Mouse (Mus musculus) neural tube, embryonic 14.5 days (tissue): ENCODE results near the gene Bri3. TPM values are rescaled to one million over a fixed set of nuclear protein-coding genes. Genes with fewer than 3 reads are reported as not detected.

Experiments
- ATAC-seq: fragments of 200-750 bp; cut with Nextera tagmentation; 2 replicates; pipeline ENCODE4 v1.8.0; 2017; ENCODE audit warnings: low read depth, mild to moderate bottlenecking, moderate TSS enrichment, moderate library complexity
- H3K27ac ChIP-seq: fragments of 300-500 bp; sonication (generic); 2 replicates; pipeline ENCODE4 v1.5.1; 2014; ENCODE audit warnings: low read depth, mild to moderate bottlenecking, control low read depth, low read length, moderate library complexity, mixed read lengths
- H3K27me3 ChIP-seq: fragments of 300-500 bp; sonication (generic); 2 replicates; pipeline ENCODE4 v1.6.1; 2014; ENCODE audit warnings: low read length; ENCODE audit not compliant: control insufficient read depth, insufficient read depth
- H3K36me3 ChIP-seq: fragments of 300-500 bp; sonication (generic); 2 replicates; pipeline ENCODE4 v1.6.1; 2014; ENCODE audit warnings: low read length, mixed read lengths; ENCODE audit not compliant: control insufficient read depth, insufficient read depth
- H3K4me1 ChIP-seq: fragments of 300-500 bp; sonication (generic); 2 replicates; pipeline ENCODE4 v1.6.1; 2014; ENCODE audit warnings: low read length; ENCODE audit not compliant: control insufficient read depth, insufficient read depth
- H3K4me2 ChIP-seq: fragments of 300-500 bp; sonication (generic); 2 replicates; pipeline ENCODE4 v1.6.1; 2014; ENCODE audit warnings: mild to moderate bottlenecking, low read depth, low read length, control low read depth
- H3K4me3 ChIP-seq: fragments of 300-500 bp; sonication (generic); 2 replicates; pipeline ENCODE4 v1.5.1; 2014; ENCODE audit warnings: low read depth, low read length, control low read depth, mixed read lengths
- H3K9ac ChIP-seq: fragments of 300-500 bp; sonication (generic); replicated peaks from 2 replicates; pipeline ENCODE4 v1.6.1; 2014; ENCODE audit warnings: low read depth, mild to moderate bottlenecking, control low read depth, low read length, mixed read lengths
- H3K9me3 ChIP-seq: fragments of 300-500 bp; sonication (generic); 2 replicates; pipeline ENCODE4 v1.6.1; 2016; ENCODE audit warnings: low read length; ENCODE audit not compliant: control insufficient read depth
- WGBS: fragments of 180-500 bp; shearing (Covaris S2); extraction: QIAGEN DNeasy Blood & Tissue Kit; methylation state at CpG from one replicate; pipeline ENCODE4 v1.1.7; 2014; 5-methylcytosine and 5-hydroxymethylcytosine counted together
- polyA plus RNA-seq: library from polyadenylated mRNA; unstranded; fragments of >200 nt; fragmentation: Nextera tagmentation; extraction: Ambion mirVana; gene quantifications from 2 replicates; pipeline ENCODE4 v1.2.1, GENCODE M21; 2014

The Bri3 gene
- polyA plus RNA-seq, 1 experiment from 2014 or later = 114 TPM

DNA sequence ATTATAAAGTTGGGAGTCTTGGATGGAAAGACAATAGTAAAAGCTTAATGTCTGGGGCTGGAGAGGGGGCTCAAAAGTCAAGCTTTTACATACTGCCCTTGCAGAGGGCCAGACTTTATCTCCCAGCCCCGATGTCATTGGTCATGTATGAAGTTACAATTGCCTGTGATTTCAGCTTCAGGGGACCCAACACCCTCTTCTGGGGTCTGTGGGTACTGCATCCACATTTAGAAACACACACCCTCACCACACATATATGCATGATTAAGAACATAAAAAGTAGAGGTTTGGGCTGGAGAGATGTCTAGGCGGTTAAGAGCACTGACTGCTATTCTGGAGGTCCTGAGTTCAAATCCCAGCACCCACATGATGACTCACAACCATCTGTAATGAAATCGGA lies 137.5 kb downstream of the Bri3 start:
- Histone ChIP-seq H3K36me3 (no peaks in the 10 kb centered on the region), H3K4me3 (no peak overlapping the region), H3K9ac (no peak overlapping the region), H3K9me3 (no peaks in the 10 kb centered on the region), H3K4me1 (no peaks in the 10 kb centered on the region), H3K27me3 (no peaks in the 10 kb centered on the region), H3K27ac (no peak overlapping the region), H3K4me2 (no peak overlapping the region)
- no peak for ATAC-seq
- 85% methylated on average over 3 of the region's 3 CpGs for WGBS

DNA sequence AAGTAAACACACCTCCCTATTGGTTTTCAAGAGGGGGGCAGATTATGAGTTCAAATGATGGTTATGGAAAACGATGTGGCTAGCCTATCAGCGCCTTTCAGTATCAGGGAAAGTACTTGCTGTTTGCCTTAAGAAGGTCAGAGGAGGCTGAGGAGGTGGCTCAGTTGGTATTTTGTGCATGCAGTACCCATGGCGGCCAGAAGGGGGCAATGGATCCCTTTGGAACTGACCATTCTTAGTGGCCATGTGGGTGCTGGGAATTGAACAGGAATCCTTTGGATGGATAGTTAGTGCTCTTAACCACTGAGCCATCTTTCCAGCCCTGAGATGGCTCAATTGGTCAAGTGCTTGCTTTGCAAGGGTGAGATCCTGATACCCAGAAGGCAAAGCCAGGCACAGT lies 139.7 kb downstream of the Bri3 start:
- no peak overlapping the region for H3K4me3 ChIP-seq
- WGBS = 82% methylated on average over 3 of the region's 3 CpGs
- no peak overlapping the region for H3K9ac ChIP-seq
- no peaks in the 10 kb centered on the region for H3K4me1 ChIP-seq
- no peaks in the 10 kb centered on the region for H3K9me3 ChIP-seq
- no peak overlapping the region for H3K27ac ChIP-seq
- no peak overlapping the region for H3K4me2 ChIP-seq
- H3K27me3 ChIP-seq = no peaks in the 10 kb centered on the region
- no peaks in the 10 kb centered on the region for H3K36me3 ChIP-seq
- no peak for ATAC-seq

DNA sequence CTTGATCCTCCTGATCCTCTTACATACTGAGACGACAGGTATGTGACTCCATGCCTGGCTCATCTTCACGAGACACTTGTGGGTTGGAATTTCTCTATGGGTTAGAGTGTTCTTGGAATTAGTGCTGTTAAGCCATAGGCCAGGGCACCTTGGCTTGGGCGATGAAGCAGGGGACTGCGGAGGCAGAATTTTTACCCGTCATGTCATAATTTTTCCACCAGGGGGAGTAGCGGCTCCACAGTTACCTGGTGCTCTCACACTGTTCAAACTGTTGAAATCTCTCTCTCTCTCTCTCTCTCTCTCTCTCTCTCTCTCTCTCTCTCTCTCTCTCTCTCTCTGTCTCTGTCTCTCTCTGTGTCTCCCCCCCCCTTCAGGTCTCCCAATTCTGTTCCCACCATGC lies 143.6 kb downstream of the Bri3 start:
- Histone ChIP-seq H3K27ac (no peak overlapping the region), H3K9me3 (no peaks in the 10 kb centered on the region), H3K27me3 (no peaks in the 10 kb centered on the region), H3K9ac (no peak overlapping the region), H3K4me3 (no peak overlapping the region), H3K4me2 (no peak overlapping the region), H3K36me3 (no peaks in the 10 kb centered on the region), H3K4me1 (no peaks in the 10 kb centered on the region)
- 8% methylated on average over 6 of the region's 6 CpGs for WGBS
- peak; percentile 58; the same call in 1 of the 2 replicates for ATAC-seq

DNA sequence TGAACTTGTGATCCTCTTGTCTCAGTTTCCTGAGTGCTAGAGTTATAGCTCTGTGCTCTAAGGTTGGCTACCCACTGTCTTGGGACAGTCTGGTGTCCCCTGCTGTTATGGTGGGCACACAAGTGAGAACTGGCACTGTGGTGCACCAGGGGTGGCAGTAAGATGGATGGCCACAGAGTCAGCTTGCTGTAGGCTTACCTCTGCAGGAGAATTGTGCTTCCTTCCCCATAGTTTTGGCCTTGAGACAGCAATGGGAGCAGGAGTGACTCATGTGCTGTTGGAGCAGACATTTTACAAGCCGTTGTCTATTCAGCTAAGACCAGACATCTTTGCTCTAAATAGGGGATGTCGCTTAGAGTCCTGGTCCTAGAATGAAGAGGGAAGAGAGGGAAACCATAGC lies 149.9 kb downstream of the Bri3 start:
- Histone ChIP-seq H3K4me3 (no peak overlapping the region), H3K36me3 (no peaks in the 10 kb centered on the region), H3K27me3 (no peaks in the 10 kb centered on the region), H3K4me1 (no peaks in the 10 kb centered on the region), H3K9ac (no peak overlapping the region), H3K27ac (no peak overlapping the region), H3K9me3 (no peaks in the 10 kb centered on the region), H3K4me2 (no peak overlapping the region)
- ATAC-seq = no peak
- WGBS = 89% methylated on average over 2 of the region's 2 CpGs

DNA sequence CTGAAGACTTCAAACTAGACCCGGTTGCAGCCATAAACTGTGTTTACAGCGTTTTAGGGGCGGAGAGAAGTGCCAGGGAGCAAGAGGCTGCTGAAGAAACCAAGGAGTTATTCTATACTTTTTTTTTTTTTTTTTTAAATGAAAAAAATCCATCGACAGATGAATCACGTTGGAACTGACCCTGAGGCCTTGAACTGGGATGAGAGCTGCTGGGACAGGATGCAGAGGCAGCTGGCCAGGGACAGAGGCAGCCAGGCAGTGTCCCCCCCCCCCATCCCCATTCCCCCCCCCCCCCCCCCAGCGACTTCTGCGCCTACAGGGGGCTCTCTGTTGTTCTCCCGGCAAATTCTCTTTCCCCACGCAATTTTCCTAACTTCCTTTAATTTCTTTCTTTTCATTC lies 153.3 kb downstream of the Bri3 start:
- no peaks in the 10 kb centered on the region for H3K4me1 ChIP-seq
- no peak overlapping the region for H3K27ac ChIP-seq
- H3K4me2 ChIP-seq = no peak overlapping the region
- no peak for ATAC-seq
- no peak overlapping the region for H3K9ac ChIP-seq
- WGBS = 14% methylated on average over 6 of the region's 9 CpGs
- no peaks in the 10 kb centered on the region for H3K9me3 ChIP-seq
- no peaks in the 10 kb centered on the region for H3K27me3 ChIP-seq
- H3K4me3 ChIP-seq = no peak overlapping the region
- H3K36me3 ChIP-seq = no peaks in the 10 kb centered on the region

DNA sequence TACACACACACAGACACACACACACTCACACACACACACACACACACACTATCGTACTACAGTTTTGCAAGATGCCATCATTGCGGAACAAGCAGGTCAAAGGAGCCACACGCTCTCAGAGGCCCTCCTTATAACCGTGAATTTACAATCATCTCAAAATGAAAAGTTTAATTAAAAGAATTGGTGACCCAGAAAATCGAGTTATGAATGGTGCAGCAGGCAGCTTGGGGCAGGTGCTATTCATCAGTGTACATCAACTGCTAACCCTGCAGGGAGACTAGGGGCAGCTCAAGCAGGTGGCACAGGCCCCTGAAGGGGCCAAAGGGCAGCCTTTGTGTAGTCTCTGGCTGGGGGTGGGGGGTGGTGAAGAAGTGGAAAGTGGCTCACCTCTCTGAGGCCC lies 156.6 kb downstream of the Bri3 start:
- no peak overlapping the region for H3K4me3 ChIP-seq
- no peak overlapping the region for H3K4me2 ChIP-seq
- H3K4me1 ChIP-seq = no peaks in the 10 kb centered on the region
- no peaks in the 10 kb centered on the region for H3K27me3 ChIP-seq
- H3K9ac ChIP-seq = no peak overlapping the region
- no peaks in the 10 kb centered on the region for H3K9me3 ChIP-seq
- H3K36me3 ChIP-seq = no peaks in the 10 kb centered on the region
- no peak for ATAC-seq
- H3K27ac ChIP-seq = no peak overlapping the region
- WGBS = 30% methylated on average over 5 of the region's 5 CpGs

DNA sequence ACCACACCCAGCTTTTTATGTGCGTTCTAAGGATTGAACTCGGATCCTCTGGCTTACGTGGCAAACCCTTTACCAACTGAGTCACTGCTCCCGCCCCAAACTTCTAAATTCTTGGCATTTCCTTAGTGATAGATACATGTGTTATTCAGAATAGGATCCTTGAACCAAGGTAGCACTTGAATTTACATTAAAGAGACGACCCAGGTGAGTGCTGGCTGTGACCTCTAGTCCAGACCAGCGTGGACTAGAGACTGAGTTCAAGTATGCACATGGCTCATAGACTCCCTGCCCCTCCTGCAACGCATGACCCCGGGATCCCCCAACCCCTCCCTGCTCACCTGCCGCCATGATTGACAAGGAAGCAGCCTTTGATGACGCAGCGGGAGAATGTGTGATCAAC lies 162.0 kb downstream of the Bri3 start:
- no peaks in the 10 kb centered on the region for H3K36me3 ChIP-seq
- no peak overlapping the region for H3K27ac ChIP-seq
- H3K4me2 ChIP-seq = no peak overlapping the region
- no peak overlapping the region for H3K9ac ChIP-seq
- ATAC-seq = no peak
- no peaks in the 10 kb centered on the region for H3K4me1 ChIP-seq
- H3K27me3 ChIP-seq = no peaks in the 10 kb centered on the region
- 92% methylated on average over 11 of the region's 11 CpGs for whole genome bisulfite sequencing
- H3K4me3 ChIP-seq = no peak overlapping the region
- no peaks in the 10 kb centered on the region for H3K9me3 ChIP-seq

DNA sequence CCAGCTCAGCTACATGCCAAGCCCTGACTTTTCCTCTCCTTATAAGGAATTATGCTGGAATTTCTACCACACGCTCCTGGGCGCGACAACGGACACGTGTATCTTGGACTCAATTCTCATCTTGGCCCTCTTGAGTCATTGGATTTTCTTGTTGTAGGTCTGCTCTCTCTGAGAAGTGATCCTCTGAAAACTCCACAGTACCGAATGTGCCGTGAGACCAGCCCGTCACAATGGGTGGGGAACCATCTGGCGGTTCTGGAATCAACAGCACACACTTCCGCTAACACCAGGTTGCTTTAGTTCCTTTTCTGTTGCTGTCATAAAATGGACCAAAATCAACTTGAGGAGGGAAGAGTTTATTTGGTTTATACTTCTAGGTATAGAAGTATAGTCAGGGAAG lies 166.4 kb downstream of the Bri3 start:
- H3K4me1 ChIP-seq = 0 out of 2 replicates have a peak, but pooled peaks cover 6% of the 10 kb centered on the region
- no peak for ATAC-seq
- no peaks in the 10 kb centered on the region for H3K9me3 ChIP-seq
- H3K9ac ChIP-seq = no peak overlapping the region
- H3K36me3 ChIP-seq = no peaks in the 10 kb centered on the region
- H3K4me2 ChIP-seq = no peak overlapping the region
- H3K27ac ChIP-seq = no peak overlapping the region
- WGBS = 97% methylated on average over 10 of the region's 10 CpGs
- no peaks in the 10 kb centered on the region for H3K27me3 ChIP-seq
- H3K4me3 ChIP-seq = no peak overlapping the region

DNA sequence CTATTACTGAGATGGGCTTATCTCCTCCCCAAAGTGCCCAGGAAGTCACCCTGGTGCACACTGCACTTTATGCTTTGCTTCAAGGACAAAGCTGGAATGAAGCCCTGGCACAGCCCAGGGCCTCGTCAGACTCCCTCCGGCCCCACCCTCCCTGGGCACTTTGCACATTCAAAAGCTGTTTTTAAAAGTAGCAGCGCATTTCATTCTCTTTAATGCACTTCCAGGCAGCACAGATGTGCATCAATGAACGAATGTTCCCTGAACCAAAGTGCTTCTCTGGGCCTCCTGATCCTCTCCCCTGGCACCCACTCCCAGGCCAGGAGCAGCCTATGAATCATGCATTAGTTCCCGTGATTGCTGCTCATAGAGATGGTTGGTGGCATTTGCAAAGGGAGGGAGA lies 167.5 kb downstream of the Bri3 start:
- WGBS = 23% methylated on average over 5 of the region's 5 CpGs
- no peak for ATAC-seq
- Histone ChIP-seq H3K27ac (peak overlapping the region; percentile 48; the same call in 1 of the 2 replicates), H3K9ac (no peak overlapping the region), H3K4me2 (no peak overlapping the region), H3K4me1 (0 out of 2 replicates have a peak, but pooled peaks cover 6% of the 10 kb centered on the region), H3K4me3 (no peak overlapping the region), H3K9me3 (no peaks in the 10 kb centered on the region), H3K36me3 (no peaks in the 10 kb centered on the region), H3K27me3 (no peaks in the 10 kb centered on the region)

DNA sequence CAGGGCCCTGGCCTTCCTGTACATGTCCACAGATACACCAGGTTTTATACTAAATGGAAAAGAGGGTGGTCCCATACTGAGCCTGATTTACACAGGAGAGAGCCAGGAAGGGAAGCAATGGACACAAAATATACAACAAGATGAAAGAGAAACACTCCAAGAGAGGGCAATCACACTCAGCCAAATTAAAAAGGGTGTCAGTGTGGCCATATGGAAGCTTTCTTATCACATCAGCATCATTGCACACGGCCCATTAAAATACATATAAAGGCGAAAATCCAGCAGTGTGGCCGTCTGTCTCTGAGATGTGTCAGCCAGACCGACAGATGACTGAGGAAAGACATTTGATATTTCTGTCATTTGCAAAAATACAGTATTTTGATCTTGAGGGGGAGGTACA lies 168.5 kb downstream of the Bri3 start:
- Histone ChIP-seq H3K27ac (no peak overlapping the region), H3K4me3 (no peak overlapping the region), H3K27me3 (no peaks in the 10 kb centered on the region), H3K9me3 (no peaks in the 10 kb centered on the region), H3K4me1 (0 out of 2 replicates have a peak, but pooled peaks cover 6% of the 10 kb centered on the region), H3K36me3 (no peaks in the 10 kb centered on the region), H3K4me2 (no peak overlapping the region), H3K9ac (no peak overlapping the region)
- 73% methylated on average over 4 of the region's 4 CpGs for WGBS
- ATAC-seq = no peak
